Mouse (Mus musculus) intestine, embryonic 14.5 days (tissue): ENCODE measurements around the gene Ajm1. TPM values are rescaled to one million over a fixed set of nuclear protein-coding genes. Genes with fewer than 3 reads are reported as not detected.

Source experiments
- ATAC-seq: fragments of 200-750 bp; cut with Nextera tagmentation; replicated peaks from 2 replicates; pipeline ENCODE4 v1.8.0; 2017; ENCODE audit warnings: low read depth, moderate number of reproducible peaks, moderate TSS enrichment, moderate library complexity; ENCODE audit not compliant: low FRiP score, low TSS enrichment
- DNase-seq: peaks from one replicate; pipeline ENCODE4 v3.0.0-alpha.2; 2018; ENCODE audit warnings: low spot score
- H3K27ac ChIP-seq: fragments of 300-500 bp; sonication (generic); 2 replicates; pipeline ENCODE4 v1.5.1; 2014; ENCODE audit warnings: low read depth, mild to moderate bottlenecking, control low read depth
- H3K27me3 ChIP-seq: fragments of 300-500 bp; sonication (generic); replicated peaks from 2 replicates; pipeline ENCODE4 v1.6.1; 2014; ENCODE audit warnings: low read length, control low read depth; ENCODE audit not compliant: control insufficient read depth, insufficient read depth
- H3K36me3 ChIP-seq: fragments of 300-500 bp; sonication (generic); 2 replicates; pipeline ENCODE4 v1.6.1; 2014; ENCODE audit warnings: low read length, control low read depth; ENCODE audit not compliant: control insufficient read depth, insufficient read depth
- H3K4me1 ChIP-seq: fragments of 300-500 bp; sonication (generic); replicated peaks from 2 replicates; pipeline ENCODE4 v1.6.1; 2014; ENCODE audit warnings: low read length, control low read depth, mixed read lengths; ENCODE audit not compliant: control insufficient read depth, insufficient read depth
- H3K4me2 ChIP-seq: fragments of 300-500 bp; sonication (generic); 2 replicates; pipeline ENCODE4 v1.6.1; 2014; ENCODE audit warnings: low read length
- H3K4me3 ChIP-seq: fragments of 300-500 bp; sonication (generic); 2 replicates; pipeline ENCODE4 v1.5.1; 2014; ENCODE audit warnings: low read depth, low read length, control low read depth, mixed read lengths
- H3K9ac ChIP-seq: fragments of 300-500 bp; sonication (generic); 2 replicates; pipeline ENCODE4 v1.6.1; 2014; ENCODE audit warnings: mild to moderate bottlenecking, low read length
- H3K9me3 ChIP-seq: fragments of 300-500 bp; sonication (generic); 2 replicates; pipeline ENCODE4 v1.6.1; 2016; ENCODE audit warnings: low read length, control low read depth; ENCODE audit not compliant: control insufficient read depth
- WGBS: fragments of 180-500 bp; shearing (Covaris S2); extraction: QIAGEN DNeasy Blood & Tissue Kit; methylation state at CpG from one replicate; pipeline ENCODE4 v1.1.7; 2014; 5-methylcytosine and 5-hydroxymethylcytosine counted together
- polyA plus RNA-seq: library from polyadenylated mRNA; unstranded; fragments of >200 nt; fragmentation: Nextera tagmentation; extraction: Ambion mirVana; gene quantifications from 2 replicates; pipeline ENCODE4 v1.2.1, GENCODE M21; 2014

Gene Ajm1
- polyA plus RNA-seq, 1 experiment from 2014 or later = 2.0 TPM

- no peaks in the 10 kb centered on the region for H3K9me3 ChIP-seq
- 38% methylated on average over 5 of the region's 5 CpGs for WGBS
- no peak for DNase-seq
Observed at GRCm38 (mm10) chr2:25551186-25551585, 30.4 kb downstream of the Ajm1 start.

DNA sequence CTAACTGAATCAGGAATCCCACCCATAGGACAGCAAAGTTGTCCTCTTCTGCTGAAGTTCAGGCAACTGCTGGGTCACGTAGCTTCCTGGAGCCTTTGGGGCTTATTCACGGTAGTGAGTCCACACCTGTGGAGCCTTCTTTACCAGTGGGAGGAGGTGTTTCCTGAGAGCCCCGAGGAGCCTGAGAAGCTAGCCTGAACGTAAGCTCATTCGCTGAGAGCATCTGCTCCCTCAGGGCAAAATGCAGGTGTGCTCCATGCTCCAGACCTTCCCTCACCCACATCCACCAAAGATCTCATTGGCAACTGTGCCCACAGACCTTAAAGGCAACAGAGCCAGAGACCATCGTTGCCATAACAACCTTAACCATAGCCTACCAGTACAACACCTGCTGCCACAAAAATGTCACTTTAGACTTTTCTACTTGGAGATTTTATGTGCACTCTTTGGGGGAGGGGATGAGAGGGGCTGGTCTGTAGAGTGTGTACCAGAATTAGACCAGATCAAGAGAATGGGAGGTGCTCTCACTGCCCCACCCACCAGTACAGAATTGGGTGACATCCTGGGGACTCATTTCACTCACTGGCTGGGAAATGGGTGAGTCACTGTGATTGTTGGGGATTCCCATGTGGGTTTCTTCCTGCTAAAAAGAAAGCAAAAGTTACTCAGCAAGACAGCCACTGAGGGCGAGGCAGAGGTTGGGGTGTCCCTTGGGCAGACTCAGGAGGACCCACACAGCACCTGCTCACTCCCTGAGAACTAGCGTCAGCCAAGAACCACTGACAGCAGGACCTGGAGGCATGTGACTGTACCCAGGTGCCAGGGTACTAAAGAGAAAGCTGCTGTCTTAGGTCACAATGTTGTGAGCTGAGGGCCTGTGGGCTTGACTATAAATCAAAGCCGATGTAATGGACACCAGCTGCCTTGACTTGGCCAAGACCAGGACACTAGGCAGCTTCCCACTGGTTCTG lies 32.3 kb downstream of the Ajm1 start:
- Histone ChIP-seq H3K4me3 (no peak overlapping the region), H3K27me3 (no peaks in the 10 kb centered on the region), H3K9me3 (no peaks in the 10 kb centered on the region), H3K4me2 (no peak overlapping the region), H3K9ac (no peak overlapping the region), H3K4me1 (peaks cover 7% of the 10 kb centered on the region), H3K36me3 (no peaks in the 10 kb centered on the region), H3K27ac (no peak overlapping the region)
- DNase-seq = no peak
- 71% methylated on average over 9 of the region's 9 CpGs for WGBS
- no peak for ATAC-seq

More at GRCm38 (mm10) chr2:25551186-25551585, 30.4 kb downstream of the Ajm1 start:
- H3K27me3 ChIP-seq = no peaks in the 10 kb centered on the region
- no peak for ATAC-seq
- H3K36me3 ChIP-seq = no peaks in the 10 kb centered on the region
- no peak overlapping the region for H3K4me2 ChIP-seq
- no peak overlapping the region for H3K27ac ChIP-seq
- H3K4me3 ChIP-seq = no peak overlapping the region
- no peak overlapping the region for H3K9ac ChIP-seq
- H3K4me1 ChIP-seq = no peaks in the 10 kb centered on the region

DNA sequence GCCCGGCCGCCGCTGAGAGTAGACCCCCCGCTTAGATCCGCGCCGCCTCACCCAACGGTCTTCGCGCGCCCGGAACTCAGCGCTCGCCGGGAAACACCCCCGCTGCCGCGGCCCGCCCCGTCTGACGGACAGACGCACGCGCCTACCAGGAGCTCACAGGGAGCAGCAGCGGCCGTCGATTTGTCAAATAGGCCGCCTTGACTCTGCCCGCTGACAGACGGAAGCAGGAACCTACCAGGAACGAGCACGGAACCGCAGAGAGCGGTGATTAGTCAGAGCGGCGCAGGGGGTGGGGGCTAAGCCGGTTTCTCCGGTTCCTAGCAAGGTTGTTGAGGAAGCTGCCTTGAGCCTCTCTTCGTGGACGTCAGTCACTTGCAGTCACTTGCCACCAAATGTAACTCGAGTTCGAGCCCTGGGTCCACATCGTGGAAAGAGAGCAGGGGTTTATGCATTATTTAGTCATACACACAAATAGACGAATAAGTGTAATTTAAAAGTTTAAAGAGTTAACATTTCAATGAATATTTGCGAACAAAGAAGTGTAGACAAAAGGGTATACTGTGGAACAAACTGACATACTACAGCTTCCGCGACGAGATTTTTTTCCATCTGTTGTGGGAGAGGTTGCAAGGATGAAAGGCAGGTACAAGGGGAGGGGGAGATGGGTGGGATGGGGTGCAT lies 34.6 kb downstream of the Ajm1 start, which contains the start of gene Traf2:
Gene Traf2, minus strand, starts transcription at position 130 of the 681 bp plus-strand sequence.
- peak within 1 kb of the TSS; percentile 74 for H3K9ac ChIP-seq
- peak within 1 kb of the TSS; percentile 67 for H3K27ac ChIP-seq
- H3K4me3 ChIP-seq = peak within 1 kb of the TSS; percentile 76
- peak; percentile 97 for ATAC-seq
- H3K4me1 ChIP-seq = peaks cover 7% of the 10 kb centered on the region
- H3K9me3 ChIP-seq = no peaks in the 10 kb centered on the region
- H3K4me2 ChIP-seq = peak within 1 kb of the TSS; percentile 88
- H3K27me3 ChIP-seq = no peaks in the 10 kb centered on the region
- DNase-seq = peak; percentile 98
- WGBS = 3% methylated on average over 48 of the region's 48 CpGs
- H3K36me3 ChIP-seq = no peaks in the 10 kb centered on the region

GRCm38 (mm10) chr2:25545996-25546810 lies 35.4 kb downstream of the Ajm1 start:
- H3K4me1 ChIP-seq = peaks cover 7% of the 10 kb centered on the region
- peak overlapping the region; percentile 67 for H3K27ac ChIP-seq
- WGBS = 7% methylated on average over 43 of the region's 43 CpGs
- H3K36me3 ChIP-seq = no peaks in the 10 kb centered on the region
- H3K9me3 ChIP-seq = no peaks in the 10 kb centered on the region
- H3K4me3 ChIP-seq = peak overlapping the region; percentile 76
- H3K9ac ChIP-seq = peak overlapping the region; percentile 74
- DNase-seq = no peak
- H3K4me2 ChIP-seq = peak overlapping the region; percentile 88
- ATAC-seq = peak; percentile 66
- no peaks in the 10 kb centered on the region for H3K27me3 ChIP-seq

DNA sequence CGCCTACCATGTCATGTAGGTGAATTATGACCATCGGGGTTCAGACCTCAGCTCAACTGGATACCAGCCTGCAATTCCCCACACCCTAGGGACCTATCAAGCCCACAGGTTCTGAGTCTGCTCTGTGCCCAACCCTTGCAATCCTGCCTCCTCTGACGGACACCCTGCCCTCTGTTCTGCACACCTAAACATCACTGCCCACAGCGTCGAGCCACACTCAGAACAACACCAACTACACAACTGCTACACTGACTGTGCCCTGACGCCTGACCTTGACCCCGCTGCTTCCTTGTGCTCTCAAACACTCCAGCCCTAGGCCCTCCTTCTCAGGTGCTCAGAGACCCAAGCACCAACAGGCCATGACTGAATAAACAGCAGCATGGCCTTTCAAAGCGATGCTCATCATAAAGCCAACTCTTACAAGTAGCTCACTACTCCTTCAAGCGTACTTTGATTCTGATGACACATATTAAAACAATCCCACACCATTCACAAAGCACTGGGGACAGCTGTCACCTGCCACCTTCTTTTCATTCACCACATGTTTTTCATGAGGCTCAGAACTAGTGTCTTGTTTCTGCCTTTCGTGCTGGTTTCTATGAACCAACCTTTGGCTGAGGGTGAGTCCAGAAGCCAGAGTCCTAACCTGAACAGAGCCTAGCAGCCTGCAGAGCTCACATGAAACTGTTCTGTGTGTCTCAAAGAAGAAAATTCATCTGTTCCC lies 39.8 kb downstream of the Ajm1 start:
- Histone ChIP-seq H3K4me1 (peaks cover 7% of the 10 kb centered on the region), H3K9me3 (no peaks in the 10 kb centered on the region), H3K36me3 (peaks cover 15% of the 10 kb centered on the region), H3K4me2 (no peak overlapping the region), H3K27ac (no peak overlapping the region), H3K9ac (no peak overlapping the region), H3K4me3 (no peak overlapping the region), H3K27me3 (no peaks in the 10 kb centered on the region)
- no peak for DNase-seq
- ATAC-seq = no peak
- 70% methylated on average over 10 of the region's 10 CpGs for WGBS

GRCm38 (mm10) chr2:25540541-25540948 lies 41.0 kb downstream of the Ajm1 start:
- H3K27ac ChIP-seq = no peak overlapping the region
- WGBS = 91% methylated on average over 4 of the region's 4 CpGs
- H3K9ac ChIP-seq = no peak overlapping the region
- H3K9me3 ChIP-seq = no peaks in the 10 kb centered on the region
- peaks cover 28% of the 10 kb centered on the region for H3K36me3 ChIP-seq
- H3K27me3 ChIP-seq = no peaks in the 10 kb centered on the region
- no peak overlapping the region for H3K4me3 ChIP-seq
- H3K4me2 ChIP-seq = no peak overlapping the region
- peaks cover under 1% of the 10 kb centered on the region for H3K4me1 ChIP-seq
- ATAC-seq (no peak), DNase-seq (no peak)

DNA sequence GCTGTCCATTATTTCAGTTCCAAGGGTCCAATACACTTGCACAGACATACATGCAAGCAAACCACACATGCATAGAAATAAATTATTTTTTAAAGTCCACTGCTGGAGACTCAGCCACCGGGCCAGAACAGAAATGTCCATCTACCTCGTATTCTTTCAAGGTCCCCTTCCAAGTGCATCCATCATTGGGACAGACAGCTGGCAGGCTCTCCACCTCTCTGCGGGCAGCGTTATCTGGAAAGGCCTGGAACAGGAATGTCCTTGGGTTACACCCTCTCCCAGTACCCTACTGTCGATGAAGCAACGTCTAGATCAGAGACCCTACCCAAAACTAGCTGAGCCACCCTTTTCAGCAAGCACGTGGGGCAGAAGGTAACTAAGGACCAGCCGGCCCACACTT lies 45.0 kb downstream of the Ajm1 start:
- WGBS = 94% methylated on average over 8 of the region's 8 CpGs

GRCm38 (mm10) chr2:25534866-25535182 lies 46.7 kb downstream of the Ajm1 start:
- DNase-seq = no peak
- Histone ChIP-seq H3K9me3 (no peaks in the 10 kb centered on the region), H3K4me2 (no peak overlapping the region), H3K27ac (no peak overlapping the region), H3K27me3 (no peaks in the 10 kb centered on the region), H3K9ac (no peak overlapping the region), H3K36me3 (peaks cover 81% of the 10 kb centered on the region), H3K4me1 (no peaks in the 10 kb centered on the region), H3K4me3 (no peak overlapping the region)
- 97% methylated on average over 2 of the region's 2 CpGs for WGBS
- ATAC-seq = no peak

More for the DNA sequence above, 45.0 kb downstream of the Ajm1 start:
- ATAC-seq = no peak
- H3K4me2 ChIP-seq = no peak overlapping the region
- DNase-seq = no peak
- H3K36me3 ChIP-seq = peaks cover 65% of the 10 kb centered on the region
- H3K9me3 ChIP-seq = no peaks in the 10 kb centered on the region
- H3K27me3 ChIP-seq = no peaks in the 10 kb centered on the region
- H3K27ac ChIP-seq = no peak overlapping the region
- H3K9ac ChIP-seq = no peak overlapping the region
- no peaks in the 10 kb centered on the region for H3K4me1 ChIP-seq
- no peak overlapping the region for H3K4me3 ChIP-seq
